Mouse (Mus musculus) stomach, postnatal 0 days (tissue): ENCODE results near the gene Eya3.

ENCODE experiments used
- CTCF ChIP-seq: IDR thresholded peaks from 2 replicates; pipeline ENCODE4 v1.5.1; 2016; ENCODE audit warnings: antibody characterized with exemption, low read depth, mild to moderate bottlenecking, moderate library complexity
- EP300 ChIP-seq: optimal IDR thresholded peaks from 2 replicates; pipeline ENCODE3; 2016; ENCODE audit warnings: antibody characterized with exemption

DNA sequence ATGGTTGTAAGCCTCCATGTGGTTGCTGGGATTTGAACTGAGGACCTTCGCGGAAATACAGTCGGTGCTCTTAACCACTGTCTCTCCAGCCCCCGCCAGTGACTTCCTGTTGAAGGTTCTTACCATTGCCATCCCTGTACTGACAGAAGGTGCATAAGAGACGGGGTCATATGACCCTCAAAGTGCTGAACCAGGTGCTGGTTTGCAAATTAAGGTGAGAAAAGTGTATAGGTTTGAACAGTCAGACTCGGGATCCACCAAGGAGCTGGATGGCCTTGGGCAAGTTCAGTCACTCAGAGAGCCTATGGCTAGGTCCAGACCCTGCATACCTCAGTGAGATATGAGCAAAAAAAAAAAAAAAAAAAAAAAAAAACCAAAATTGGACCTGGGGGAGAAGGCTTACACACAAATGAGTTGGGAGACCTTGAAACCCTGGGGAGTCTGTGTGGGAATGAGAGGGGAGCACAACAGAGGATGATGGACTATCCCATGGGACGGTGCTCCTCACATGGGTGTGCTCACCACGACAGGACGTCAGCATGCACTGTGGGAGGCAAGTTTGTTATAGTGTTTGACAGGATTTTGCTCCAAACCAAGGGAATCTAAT, 108.2 kb downstream of the Eya3 start:
- TF ChIP-seq CTCF (no peak), EP300 (no peak)
